Mouse (Mus musculus): Measurements from ENCODE around the gene Cdk6.

The Cdk6 gene

GRCm38 (mm10) chr5:3554198-3554597, 212.9 kb downstream of the Cdk6 start:
- no peak for DNase-seq (ENCODE audit: low spot score in 2 of 2)

GRCm38 (mm10) chr5:3571266-3571665, 230.0 kb downstream of the Cdk6 start, which contains the start of gene 1700109H08Rik:
Gene 1700109H08Rik, plus strand, starts transcription at chr5:3571566.
- no peak for DNase-seq (ENCODE audit: low spot score in 2 of 2)

DNA sequence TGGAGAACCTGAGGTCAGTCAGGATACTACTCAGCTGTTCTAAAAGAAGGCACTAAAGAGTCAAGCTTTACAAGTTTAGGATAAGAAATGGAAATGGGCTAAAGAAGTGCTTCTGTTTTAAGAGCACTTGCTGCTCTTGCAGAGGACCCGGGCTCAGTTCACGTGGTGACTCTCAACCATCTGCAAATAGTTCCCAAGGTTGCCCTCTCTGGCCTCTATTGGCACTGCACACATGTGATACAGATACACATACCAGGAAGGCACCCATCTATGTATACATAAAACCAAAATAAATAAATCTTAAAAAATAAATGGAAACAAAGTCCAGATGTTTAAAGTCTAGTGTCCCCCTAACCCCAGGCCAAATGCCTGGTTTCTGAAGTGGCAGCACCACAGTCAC, 233.5 kb downstream of the Cdk6 start:
- DNase-seq (ENCODE audit: low spot score in 2 of 2): no peak

GRCm38 (mm10) chr5:3577939-3578338, 236.7 kb downstream of the Cdk6 start:
- DNase-seq (ENCODE audit: low spot score in 2 of 2): no peak

DNA sequence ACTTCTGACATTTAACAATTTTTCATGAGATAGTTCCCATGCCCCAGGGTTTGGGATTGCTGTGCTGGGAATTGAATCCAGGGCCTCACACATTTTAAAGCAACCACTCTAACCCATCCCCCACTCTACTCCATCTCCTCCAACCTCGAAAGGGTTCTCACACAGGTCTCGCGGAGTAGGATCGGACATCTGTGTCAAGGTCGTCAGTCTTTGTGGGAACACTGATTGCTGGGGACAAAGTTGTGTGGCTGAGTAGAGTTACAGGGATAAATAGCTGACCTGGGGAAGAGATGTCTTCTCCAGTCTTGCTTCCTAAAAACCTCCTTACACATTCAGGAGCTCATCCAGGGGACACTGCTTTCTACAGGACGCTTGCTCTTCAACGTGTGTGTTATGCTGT, 237.8 kb downstream of the Cdk6 start:
- no peak for DNase-seq (ENCODE audit: low spot score in 2 of 2)
